32 mouse cellular contexts compared by ENCODE assay signal in genomic region chr6:30391996-30392395, GRCm38 (mm10).
"Had no signal": no experiment of that assay in that cellular context is flagged by ENCODE, and none has a peak within 500 bp of the region (broad histone marks: within the 10 kb centered on the region; RNA-seq: fewer than 3 reads in every experiment).

No protein-coding gene starts in this region.

- DNase-seq: heart, postnatal 10 days; heart, postnatal 36 days; heart, postnatal 4 days; kidney, adult 11 months; kidney, adult 18-20 months; kidney, adult 2 months; kidney, adult 8-10 months; kidney, adult 9 months; kidney, postnatal 10 days; kidney, postnatal 14 days; kidney, postnatal 25 days; kidney, postnatal 36 days; kidney, postnatal 4 days; layer of hippocampus, adult 9-11 months; layer of hippocampus, postnatal 36 days had no signal

- H3K4me2 ChIP-seq: heart, embryonic 11.5 days; heart, embryonic 12.5 days; hindbrain, embryonic 12.5 days; kidney, embryonic 15.5 days had no signal

- H3K9ac ChIP-seq: heart, embryonic 12.5 days; heart, embryonic 13.5 days; heart, embryonic 15.5 days; hindbrain, embryonic 12.5 days; hindbrain, embryonic 13.5 days; hindbrain, embryonic 14.5 days; hindbrain, embryonic 15.5 days; intestine, embryonic 15.5 days; kidney, embryonic 15.5 days had no signal

- H3K27me3 ChIP-seq: heart, embryonic 12.5 days; heart, embryonic 13.5 days; heart, embryonic 15.5 days; hindbrain, embryonic 12.5 days; hindbrain, embryonic 13.5 days; hindbrain, embryonic 15.5 days; intestine, embryonic 15.5 days; kidney, embryonic 15.5 days had no signal

- H3K9me3 ChIP-seq: heart, embryonic 10.5 days; heart, embryonic 12.5 days; heart, embryonic 13.5 days; heart, embryonic 15.5 days; hindbrain, embryonic 10.5 days; hindbrain, embryonic 12.5 days; hindbrain, embryonic 13.5 days; hindbrain, embryonic 15.5 days; intestine, embryonic 15.5 days; kidney, embryonic 15.5 days had no signal

- H3K4me1 ChIP-seq: heart, embryonic 12.5 days; intestine, embryonic 15.5 days had no signal

- ATAC-seq: hindbrain, embryonic 16.5 days; hindbrain, postnatal 0 days; intestine, postnatal 0 days had no signal

- H3K36me3 ChIP-seq: hindbrain, embryonic 12.5 days; intestine, embryonic 15.5 days had no signal

- H3K4me3 ChIP-seq: heart, embryonic 12.5 days; hindbrain, embryonic 10.5 days; hindbrain, embryonic 12.5 days; hindbrain, embryonic 15.5 days had no signal

- H3K27ac ChIP-seq: heart, embryonic 10.5 days; heart, embryonic 13.5 days; heart, embryonic 15.5 days; hindbrain, embryonic 10.5 days; hindbrain, embryonic 12.5 days; hindbrain, embryonic 13.5 days; hindbrain, embryonic 14.5 days; hindbrain, embryonic 15.5 days; hindbrain, postnatal 0 days; intestine, embryonic 15.5 days; kidney, embryonic 15.5 days; kidney, postnatal 0 days; layer of hippocampus, adult 2 months had no signal
